Mouse (Mus musculus): ENCODE results near the gene Zfp148.
A peak's percentile ranks its signal among the peaks of the same experiment; 100 is the strongest.
"Not testable (repeated sequence)": the region's sequence is repeated elsewhere in the genome, so short reads cannot be mapped to it uniquely, and the experiment has no call there.

Gene Zfp148

DNA sequence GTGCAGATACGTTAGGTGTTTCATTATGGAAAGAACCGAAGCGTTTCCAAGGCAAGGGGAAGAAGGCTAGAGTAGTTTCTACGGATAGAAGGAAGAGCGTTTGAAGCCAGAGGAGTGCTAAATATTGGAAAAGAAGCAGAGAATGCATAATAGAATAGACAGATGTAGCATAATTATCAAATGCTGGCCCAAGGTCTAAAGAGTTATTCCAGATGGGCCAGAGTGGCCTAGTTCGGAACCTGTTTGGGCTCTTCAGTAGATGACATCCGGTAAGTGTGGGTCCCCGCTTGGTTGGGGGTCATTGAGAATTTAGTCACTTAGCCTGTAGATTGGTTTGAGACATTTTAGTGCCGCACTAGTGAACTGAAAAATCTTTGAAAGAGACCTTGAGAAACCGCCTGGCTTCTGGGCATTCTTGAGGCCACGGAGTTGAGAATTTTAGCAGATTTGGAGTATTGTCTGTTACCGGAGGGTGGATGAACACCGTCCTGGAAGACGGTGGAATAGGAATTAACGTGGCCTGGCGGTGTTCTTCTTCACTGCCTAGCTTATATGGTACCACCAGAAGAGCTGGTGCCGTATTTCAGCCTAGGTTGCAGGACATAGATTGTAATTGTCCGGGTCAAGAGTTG lies 1.1 kb downstream of the Zfp148 start:
- DNase-seq (ENCODE audit: low spot score in 2 of 2): no peak

DNA sequence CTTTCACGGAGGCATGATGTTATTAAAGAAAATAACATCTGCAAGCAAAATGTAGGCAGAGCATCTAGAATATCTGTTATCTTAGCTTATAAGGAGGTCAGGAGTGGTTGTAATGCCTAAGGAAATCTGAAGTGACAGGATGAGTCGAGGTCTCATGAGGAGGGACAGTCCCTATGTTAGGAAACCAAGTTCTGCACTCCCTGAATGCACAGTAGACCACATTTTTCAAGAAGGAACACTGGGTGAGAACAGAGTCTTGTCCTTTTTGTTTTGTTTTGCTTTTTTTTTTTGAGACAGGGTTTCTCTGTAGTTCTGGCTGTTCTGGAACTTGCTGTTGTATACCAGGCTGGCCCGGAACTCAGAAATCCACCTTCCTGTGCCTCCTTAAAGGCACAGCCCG lies 1.7 kb downstream of the Zfp148 start:
- no peak for DNase-seq (ENCODE audit: low spot score in 2 of 2)

DNA sequence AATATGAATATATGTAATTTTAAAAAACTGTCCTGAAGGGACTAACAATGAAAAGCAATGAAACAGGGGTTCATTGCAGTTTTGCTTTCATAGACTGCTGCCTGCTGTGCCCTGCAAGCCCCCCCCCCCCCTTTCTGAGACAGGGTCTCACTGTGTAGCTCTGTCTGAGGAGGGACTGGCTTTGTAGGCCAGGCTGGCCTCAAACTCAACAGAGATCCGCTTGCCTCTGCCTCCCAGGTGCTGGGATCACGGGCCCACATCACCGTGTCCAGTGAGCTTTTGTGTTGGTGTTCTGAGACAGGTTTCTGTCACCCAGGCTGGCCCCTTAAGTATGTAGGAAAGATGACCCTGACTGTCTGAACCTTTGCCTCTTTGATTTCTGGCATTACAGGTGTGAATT lies 2.9 kb downstream of the Zfp148 start:
- no peak for DNase-seq (ENCODE audit: low spot score in 2 of 2)

DNA sequence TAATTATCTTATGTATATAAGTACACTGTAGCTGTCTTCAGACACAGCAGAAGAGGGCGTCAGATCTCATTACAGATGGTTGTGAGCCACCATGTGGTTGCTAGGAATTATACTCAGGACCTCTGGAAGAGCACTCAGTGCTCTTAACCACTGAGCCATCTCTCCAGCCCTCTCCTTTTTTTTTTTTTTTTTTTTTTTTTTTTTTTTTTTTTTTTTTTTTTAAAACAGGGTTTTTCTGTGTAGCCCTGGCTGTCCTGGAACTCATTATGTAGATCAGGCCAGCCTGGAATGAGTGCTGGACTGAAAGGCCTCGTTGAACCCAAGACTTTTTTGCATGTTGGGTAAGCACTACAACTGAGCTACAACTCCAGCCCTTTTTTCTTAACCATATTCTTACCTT lies 3.4 kb downstream of the Zfp148 start:
- not testable (repeated sequence) for DNase-seq (ENCODE audit: low spot score in 2 of 2)

DNA sequence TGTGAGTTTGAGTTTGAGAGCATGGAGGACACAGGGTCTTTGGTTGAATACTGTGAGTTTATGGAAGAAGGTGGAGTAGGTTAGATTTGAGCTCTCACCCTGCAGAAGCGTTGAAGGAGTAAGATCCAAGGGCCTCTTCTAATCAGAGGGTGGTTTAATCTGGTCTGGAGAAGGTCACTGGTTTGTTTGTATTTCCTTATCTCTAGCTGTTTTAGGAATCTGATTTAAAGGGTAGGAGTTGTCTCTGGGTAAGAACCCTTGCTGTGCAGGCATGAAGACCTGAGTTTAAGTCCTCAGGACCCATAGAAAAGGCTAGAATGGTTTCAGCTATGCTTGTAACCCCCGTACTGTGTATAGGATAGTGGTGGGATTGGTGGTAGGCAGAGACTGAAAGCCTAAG lies 6.4 kb downstream of the Zfp148 start:
- no peak for DNase-seq (ENCODE audit: low spot score in 2 of 2)

DNA sequence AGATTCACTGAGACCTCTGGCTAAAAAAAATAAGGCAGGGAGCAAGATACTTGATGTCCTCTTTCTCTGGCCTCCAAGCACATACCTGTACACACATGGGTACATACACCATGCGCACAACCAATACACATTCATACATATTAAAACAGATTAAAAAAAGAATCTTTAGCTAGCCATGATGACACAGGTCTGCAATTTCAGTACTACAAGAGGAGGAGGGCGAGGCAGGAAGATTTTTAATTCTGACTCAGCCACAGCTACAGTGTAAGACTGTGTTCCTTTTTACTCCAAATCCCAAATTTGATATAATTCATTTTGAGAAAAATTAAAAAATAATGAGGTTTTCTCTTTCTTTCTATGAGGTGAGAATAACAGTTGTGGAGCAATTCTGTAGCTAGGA lies 6.8 kb downstream of the Zfp148 start:
- no peak for DNase-seq (ENCODE audit: low spot score in 2 of 2)

DNA sequence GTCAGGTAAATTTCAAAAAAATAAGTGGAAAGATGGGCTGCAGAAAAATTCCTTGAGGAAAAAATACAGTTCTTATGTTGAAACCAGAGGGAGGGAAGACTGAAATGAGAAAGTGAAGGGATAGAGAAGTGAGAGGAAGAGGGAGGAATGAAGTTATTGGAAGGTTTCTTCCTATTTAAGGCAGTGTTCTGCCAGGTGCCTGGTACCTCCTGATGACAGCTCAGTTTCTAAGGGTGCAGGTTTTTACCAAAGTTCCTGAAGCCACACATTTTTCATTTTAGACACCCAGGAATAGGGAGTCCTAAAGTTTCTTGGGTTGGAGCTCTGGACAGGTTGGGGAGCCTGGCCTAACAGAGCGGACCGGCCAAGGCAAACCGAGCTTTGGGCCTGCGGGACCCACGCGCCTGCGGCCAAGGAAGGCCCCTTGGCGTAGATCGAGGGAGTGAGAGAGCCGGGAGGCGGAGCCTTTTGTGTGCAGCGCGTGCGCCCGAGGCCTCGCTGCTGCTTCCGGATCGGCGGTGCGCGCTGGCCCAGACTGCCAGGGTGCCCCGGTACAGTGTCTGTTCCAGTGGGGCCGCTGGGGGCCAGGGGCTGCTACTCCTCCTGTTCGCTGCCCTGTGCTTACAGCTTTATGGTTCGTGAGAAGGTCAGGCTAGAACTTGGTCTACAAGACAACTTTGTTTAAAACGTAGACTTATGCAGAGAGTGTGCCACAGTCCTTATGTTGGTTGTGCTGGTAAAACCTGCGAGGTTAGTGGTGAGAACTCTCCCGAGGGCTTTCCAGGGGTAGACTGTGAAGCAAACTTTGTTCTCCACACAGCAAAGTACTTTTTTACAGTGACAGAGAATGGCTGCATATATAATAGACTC lies 19.5 kb downstream of the Zfp148 start:
- DNase-seq (ENCODE audit: low spot score in 2 of 2): peak; percentile 63 to 75

DNA sequence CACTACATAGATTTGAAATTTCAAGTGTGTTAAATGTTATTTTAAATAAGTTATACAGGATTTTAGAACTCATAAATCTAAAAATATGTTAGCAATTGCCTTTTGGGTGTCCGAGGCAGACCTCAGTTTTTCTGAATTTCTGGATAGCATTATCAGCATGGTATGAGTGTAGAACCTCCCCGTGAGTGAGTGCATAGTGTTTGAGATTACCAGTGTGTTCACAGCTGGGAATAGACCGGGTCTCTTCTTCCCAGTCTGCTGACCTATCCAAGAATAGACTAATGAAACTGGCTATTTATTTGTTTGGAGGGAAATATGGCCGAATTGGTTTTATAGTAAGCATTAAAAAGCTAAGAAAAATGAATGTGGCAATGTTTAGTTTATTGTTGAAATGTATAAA lies 20.3 kb downstream of the Zfp148 start:
- no peak for DNase-seq (ENCODE audit: low spot score in 2 of 2)

DNA sequence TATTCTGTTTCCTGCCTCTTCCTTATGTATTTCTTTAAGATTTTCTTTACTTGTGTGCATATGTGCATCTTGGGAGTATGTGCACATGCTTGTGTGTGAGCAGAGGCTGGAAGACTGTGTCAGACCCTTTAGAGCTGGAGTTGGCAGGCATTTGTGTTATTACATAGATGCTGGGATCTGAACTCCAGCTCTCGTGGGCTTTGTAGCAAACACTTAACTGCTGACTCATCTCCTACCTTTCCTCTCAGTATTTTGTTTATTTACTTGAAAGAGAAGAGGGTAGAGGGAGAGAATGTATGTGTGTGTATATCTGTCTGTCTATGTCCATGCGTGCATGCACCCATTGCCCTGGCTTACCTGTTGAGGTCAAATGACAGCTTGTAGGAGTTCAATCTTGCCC lies 22.6 kb downstream of the Zfp148 start:
- no peak for DNase-seq (ENCODE audit: low spot score in 2 of 2)

DNA sequence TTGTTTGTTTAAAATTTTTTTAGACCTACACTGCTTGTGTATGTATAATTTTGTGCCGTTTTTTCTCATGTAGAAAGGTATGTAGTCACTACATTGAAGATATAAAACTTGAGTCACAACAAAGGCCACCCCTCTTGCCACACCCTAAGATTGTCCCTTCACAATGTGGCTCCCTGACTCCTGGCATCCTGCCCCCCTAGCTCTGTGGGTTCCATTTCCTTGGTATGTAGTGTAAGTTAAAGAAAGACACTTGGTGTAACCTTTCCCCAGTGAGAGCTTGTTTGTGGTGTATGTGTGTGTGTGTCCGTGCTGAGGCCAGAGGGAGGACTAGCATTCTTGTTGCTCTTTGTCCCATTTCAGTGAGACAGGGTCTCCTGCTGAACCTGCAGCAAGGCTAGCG lies 23.4 kb downstream of the Zfp148 start:
- DNase-seq (ENCODE audit: low spot score in 2 of 2): no peak

DNA sequence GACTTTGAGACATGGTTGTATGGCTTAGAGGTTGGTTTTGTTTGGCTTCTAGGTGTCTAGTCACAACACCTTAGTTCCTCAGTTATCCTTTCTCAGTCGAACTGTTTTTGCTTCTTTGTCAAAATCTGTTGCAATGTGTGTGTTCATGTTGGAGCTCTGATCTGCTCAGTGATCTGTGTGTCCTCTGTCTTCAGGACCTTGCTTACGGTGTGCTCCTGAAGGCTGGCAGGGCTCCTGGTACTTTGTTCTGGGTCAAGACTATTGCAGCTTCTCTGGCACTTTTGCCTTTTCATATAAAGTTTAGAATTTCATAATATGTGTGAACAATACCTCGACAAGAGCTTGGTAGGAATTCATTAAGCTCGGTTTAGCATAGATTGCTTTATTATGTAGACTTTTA lies 24.9 kb downstream of the Zfp148 start:
- DNase-seq (ENCODE audit: low spot score in 2 of 2): no peak

DNA sequence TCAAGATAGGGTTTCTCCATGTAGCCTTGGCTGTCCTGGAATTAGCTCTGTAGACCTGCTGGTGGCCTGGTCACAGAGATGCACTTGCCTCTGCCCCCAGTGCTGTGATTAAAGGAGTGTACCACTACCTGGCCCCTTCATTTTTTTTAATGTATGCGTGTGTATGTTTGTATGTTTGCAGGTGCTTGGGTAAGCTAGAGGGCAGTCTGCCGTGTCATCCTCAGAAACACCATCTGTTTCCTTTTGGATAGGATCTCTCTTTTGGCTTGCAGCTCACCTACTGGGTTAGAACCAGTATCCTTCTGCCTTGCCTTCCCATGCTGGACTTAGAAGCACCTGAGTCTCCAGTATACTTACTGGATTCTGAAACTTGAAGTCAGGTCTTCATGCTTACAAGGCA lies 29.5 kb downstream of the Zfp148 start:
- no peak for DNase-seq (ENCODE audit: low spot score in 2 of 2)

DNA sequence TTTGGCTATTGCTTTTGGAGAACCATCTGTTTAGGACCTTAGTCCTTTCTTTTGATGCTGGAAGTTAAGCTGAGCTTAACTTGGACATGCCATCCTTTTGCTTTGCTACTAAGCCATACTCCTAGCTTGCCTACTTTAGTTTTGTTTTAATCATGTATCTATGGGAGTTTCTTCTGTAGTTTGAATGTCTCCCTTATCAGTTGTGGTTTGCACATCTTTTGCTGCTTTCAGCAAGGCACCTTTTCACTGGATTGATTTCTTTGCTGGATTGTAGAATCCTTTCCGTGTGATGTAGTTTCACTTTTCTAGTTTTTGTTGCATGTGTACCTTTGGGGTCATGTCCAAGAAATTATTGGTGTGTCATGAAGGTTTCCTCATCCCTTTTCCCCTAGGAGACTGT lies 30.0 kb downstream of the Zfp148 start:
- no peak for DNase-seq (ENCODE audit: low spot score in 2 of 2)

DNA sequence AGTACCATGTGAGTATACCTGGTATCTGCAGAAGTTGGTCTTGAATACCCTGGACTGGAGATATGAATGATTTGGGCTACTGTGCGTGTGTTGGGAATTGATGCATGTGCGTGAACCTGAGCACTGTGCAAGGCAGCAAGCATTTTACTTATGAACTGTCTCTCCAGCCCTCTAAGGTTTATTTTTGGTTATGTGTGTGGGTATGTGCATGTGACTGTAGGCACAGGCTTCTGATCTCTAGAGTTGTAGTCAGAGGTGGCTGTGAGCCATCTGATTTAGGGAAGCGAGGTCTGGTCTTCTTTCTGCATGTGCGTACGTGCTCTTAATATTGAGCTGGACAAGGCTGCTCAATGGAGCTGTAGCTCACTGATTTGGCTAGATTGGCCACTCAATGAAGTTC lies 33.6 kb downstream of the Zfp148 start:
- no peak for DNase-seq (ENCODE audit: low spot score in 2 of 2)

DNA sequence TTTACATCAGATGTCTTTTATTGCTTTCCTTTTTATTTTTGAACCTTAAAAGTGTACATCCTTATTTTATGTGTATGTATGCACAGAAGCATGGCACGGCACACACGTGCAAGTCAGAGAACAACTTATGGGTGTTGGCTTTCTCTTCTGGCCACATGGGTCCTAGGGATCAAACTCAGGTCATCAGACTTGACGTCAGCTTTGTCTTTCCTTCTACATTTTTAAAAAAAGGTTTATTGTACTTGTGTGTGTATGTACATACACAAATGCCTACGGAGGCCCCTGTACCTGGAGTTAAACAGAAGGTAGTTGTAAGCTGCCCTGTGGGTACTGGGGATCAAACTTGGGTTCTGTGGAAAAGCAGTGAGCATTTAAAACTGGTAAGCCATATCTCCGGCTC lies 35.0 kb downstream of the Zfp148 start:
- no peak for DNase-seq (ENCODE audit: low spot score in 2 of 2)

DNA sequence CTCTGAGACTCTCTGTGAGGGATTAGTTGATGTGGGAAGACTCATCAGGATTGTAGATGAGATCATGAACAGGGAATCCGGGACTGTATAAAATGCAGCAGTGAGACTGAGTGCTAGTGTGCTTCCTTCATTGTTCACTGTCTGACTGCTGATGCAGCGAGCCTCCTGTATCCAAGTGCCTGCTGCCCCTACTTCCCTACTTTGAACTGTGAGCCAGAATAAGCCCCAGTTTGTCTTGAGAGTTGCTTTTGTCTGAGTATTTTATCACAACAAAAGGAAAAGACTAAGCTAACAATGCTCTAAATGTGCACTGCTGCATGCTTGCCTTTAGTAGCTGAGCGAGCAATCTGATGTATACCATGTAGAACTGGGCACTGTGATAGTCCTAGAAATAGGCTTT lies 47.7 kb downstream of the Zfp148 start:
- no peak for DNase-seq (ENCODE audit: low spot score in 2 of 2)

DNA sequence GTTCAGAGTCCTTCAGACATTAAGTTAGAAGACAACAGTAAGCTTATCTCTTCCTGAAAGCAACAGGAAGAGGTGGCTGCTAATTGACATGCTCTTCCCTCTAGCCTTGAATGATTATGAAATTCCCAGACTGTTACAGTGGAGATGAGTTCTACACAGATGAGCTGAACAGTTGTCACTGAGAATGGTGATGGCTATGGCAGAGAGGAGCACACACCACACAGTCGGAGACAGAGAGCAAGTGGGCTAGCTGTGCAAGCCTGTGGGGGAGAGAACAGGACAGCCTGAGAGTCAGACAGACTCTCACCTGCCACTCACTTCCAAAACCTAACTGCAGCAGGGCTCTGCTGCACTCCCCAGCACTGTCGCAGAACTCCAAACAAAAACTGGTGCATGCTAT lies 51.0 kb downstream of the Zfp148 start:
- DNase-seq (ENCODE audit: low spot score in 2 of 2): no peak

DNA sequence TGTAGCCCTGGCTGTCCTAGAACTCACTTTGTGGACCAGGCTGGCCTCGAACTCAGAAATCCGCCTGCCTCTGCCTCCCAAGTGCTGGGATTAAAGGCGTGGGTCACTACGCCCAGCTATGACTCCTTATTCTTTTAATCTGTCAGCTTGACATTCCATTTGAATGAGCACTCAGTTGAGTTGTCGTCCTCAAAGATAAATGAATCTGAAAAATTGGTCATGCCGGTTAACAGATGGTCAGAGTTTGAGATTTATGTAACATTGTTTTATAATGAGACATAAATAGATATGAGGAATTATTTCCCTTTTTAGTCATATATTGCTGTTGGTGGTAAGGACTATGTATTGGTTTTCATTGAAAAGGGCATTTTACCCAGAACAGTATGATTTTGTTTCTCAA lies 60.4 kb downstream of the Zfp148 start:
- no peak for DNase-seq (ENCODE audit: low spot score in 2 of 2)

DNA sequence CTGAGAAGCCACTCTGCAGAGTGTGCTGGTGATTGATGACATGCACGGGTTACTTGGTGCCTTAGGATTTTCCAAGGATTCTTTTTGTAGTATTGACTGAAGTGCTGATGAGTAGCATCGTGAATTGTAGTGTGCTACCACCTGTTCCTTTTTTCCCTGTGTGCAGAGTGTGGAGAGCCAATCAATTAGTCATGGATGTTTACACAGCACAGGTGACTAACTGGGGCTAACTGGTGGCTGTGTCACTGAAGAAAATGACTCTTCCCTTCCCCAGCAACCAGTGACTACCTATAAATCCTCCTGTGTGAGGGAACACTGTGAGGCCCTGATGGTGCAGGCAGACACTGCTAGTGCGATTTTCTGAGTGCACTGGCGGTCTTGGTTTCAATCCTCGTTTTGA lies 66.2 kb downstream of the Zfp148 start:
- DNase-seq (ENCODE audit: low spot score in 2 of 2): no peak

DNA sequence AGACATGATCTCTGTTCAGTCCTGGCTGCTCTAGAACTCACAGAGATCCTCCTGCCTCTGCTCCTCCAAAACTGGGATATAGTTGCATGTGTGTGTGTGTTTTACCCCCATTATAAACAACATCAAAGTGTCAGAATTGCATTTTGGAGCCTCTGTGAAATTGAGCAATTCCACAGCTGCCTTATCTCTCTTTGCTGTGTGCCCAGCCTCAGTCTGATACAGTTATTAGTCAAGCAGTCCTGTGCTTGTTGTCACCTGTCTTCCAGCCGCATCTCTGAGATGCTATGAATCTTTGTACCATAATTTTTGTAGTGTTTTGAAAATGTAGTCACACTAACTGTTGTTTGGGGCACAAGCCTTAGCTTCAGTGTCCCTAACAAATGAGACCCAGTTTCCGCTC lies 73.2 kb downstream of the Zfp148 start:
- DNase-seq (ENCODE audit: low spot score in 2 of 2): no peak

DNA sequence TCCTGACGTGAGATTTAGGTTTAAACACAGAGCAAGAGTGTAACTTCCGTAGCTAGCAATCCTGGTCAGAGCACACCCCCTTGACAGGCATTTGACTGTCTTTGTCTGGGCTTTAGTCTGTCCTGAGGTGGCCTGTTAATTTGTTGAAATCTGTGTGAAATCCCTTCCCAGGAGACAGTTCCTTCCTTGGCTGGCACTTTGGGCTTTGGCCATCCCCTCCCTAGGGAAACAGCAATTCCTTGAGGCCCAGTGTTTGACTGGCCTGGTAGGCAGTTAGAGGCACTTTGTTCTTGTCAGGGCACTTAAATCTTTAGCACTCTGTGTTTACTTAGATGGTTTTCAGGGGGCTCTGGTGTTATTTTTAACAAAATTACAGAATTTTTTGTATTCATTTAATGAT lies 73.7 kb downstream of the Zfp148 start:
- DNase-seq (ENCODE audit: low spot score in 2 of 2): no peak

DNA sequence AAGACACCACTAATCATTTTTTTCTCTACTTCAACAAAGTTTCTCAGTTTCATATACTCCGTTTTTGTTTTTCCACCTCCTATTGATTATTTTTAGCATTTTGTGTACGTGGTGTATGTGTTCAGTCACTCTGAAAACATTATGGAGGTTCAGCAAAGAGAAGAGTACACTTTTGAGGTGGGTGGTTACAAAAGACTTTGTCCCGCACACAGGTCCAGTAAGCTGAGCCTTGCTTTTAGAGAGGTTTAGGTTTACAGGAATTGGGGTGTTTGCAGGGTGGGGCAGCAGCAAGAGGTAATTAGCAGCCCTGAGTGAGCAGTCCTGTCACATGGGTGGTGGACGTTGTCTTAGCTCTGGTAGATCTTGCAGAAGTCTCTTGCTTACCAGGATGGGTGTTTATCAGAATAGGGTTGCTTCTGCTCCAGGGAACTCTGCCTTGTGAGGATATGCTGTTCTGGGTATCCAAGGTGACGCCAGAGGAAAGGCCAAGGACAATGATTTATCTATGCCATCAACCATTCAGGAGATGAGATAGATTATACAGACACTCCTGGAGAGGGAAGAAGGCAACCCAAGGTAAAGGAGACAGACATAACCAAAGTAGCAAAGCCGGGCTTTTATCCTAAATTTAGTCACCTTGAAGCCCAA lies 74.8 kb downstream of the Zfp148 start:
- no peak for DNase-seq (ENCODE audit: low spot score in 2 of 2)

DNA sequence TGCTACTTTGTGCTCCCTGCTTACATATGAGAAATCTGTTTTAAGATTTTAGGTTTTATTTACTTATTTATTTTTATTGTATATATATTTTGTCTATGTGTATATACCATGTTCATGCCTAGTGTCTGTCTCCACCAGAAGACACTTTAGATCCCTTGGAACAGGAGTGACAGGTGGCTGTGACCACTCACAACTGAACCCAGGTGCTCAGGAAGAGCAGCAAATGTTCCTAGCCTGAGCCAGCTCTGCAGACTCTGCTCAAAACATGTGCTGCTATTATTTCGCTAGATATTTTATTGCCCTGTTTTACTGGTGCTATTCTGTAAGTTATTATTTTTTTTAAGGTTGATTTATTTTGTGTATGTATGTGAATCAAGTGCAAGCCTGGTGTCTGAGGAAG lies 78.5 kb downstream of the Zfp148 start:
- DNase-seq (ENCODE audit: low spot score in 2 of 2): no peak

Data from urinary bladder, postnatal 4 days (tissue).